Mouse (Mus musculus): ENCODE measurements around the gene Dlg5. TPM values are rescaled to one million over a fixed set of nuclear protein-coding genes. Genes with fewer than 3 reads are reported as not detected.

Gene Dlg5
- total RNA-seq (2021): 35.9 and 50.1 TPM in 2 replicates
- long read RNA-seq, experiment 1, full-length matches to known transcripts: 3 of 15 reads
- long read RNA-seq, experiment 1, partial matches to known transcripts: 11 of 15 reads
- long read RNA-seq, experiment 1, other reads (novel, unspliced or antisense): 1 of 15 reads
- long read RNA-seq, experiment 2, partial matches to known transcripts: 6 of 7 reads
- long read RNA-seq, experiment 2, other reads (novel, unspliced or antisense): 1 of 7 reads

DNA sequence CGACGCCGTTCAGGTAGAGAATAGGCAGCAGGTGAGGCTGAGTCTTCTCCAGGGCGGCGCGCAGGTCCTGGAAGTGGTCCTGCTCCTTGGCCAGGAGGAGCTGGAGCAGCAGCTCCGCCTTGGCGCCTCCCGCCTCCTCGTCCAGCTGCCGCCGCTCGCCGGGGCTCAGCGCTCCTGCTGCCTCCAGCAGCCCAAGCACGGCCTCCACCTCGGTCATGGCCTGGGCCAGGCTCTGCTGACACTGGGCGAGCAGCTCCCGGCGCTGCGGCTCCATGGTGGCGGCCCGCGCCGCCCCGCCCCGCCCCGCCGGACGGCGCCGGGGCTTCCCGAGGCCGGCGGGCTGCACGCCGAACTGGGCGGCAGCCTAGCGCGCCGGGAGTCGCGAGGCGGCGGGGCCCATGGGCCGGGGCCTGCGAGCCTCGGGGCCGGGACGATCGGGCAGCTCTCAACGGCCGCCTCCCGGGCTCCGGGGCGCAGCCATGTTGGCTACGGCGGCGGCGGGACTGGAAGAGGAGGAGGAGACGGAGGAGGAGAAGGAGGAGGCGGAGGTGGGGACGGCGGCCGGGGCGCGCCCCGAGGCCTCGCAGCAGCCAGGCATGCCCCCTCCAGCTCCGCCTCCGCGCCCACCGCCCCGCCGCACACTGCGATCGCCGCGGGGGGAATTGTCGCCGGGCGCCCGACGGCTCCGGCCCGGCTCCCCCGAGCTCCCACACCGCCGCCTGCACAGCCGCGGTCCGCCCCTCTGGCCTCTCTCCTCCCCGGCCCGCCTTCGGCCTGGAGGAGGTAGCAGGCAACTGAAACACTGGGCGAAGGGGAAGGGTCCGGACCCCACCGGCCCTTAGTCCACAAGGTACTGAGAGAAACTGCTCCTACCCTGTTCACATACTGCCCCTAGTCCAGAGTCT lies at the start of gene Dlg5:
Dlg5 (minus strand) TSS at position 744 of the 905 bp plus-strand sequence.
- DNase-seq: peak; percentile 82

DNA sequence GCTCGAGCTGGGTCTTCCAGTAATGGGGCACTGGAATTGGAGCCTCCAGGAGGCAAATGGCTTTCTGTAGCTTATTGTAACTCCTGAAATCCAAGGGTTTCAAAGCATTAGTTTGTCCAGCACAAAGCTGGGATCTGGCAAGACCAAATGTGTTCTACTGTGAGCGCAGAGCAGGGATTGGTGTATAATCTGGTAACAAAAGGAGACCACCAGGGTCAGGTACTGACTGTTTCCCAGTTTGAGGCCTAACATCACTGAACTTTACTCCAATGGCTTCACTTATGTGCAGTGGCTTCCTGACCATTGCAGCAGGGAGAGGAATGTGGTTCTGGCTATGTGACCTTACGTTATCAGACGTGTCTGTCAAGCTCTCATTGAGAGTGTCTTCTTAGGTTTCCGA lies 47.9 kb upstream of the Dlg5 start:
- no peak for DNase-seq

DNA sequence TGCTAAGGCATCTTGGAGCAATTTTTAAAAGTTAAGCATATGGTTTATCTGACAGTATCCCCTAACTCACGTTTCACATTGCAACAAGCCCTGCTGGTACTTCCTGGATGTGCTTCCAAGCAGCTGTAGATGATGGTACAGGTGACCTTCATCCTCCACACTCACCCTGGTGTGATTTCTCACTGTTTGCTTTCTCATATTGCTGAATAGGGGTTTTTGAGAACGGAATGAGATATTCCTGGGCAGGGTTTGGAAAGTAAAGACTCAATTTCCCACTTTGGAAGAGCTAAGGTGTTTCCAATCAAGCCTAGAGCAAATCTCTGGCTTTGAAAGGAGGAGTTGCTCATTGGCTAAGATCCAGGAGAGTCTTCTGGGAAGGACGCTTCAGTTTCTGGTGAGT lies 47.2 kb upstream of the Dlg5 start, which contains the start of gene E330034G19Rik:
E330034G19Rik (plus strand) TSS at position 301 of the 400 bp plus-strand sequence.
- DNase-seq: no peak

DNA sequence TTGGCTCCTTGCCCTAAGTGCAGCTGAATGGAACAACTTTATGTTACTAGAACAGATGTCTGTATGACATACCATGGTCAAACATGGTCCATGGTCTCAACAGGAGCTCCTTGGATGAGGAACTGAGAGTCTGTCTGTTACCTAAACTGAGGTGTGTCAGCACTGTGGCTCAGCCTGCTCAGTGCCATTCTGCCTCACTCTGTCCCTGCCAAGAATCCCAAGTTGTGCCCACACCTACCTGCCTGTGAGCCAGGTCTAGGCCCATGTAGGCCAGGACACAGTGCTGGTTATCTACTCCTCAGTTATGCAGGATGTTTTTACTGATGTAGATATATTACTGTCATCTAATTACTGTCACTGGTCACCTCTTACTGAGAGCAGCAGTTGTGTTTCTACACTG lies 45.0 kb upstream of the Dlg5 start:
- DNase-seq: no peak

DNA sequence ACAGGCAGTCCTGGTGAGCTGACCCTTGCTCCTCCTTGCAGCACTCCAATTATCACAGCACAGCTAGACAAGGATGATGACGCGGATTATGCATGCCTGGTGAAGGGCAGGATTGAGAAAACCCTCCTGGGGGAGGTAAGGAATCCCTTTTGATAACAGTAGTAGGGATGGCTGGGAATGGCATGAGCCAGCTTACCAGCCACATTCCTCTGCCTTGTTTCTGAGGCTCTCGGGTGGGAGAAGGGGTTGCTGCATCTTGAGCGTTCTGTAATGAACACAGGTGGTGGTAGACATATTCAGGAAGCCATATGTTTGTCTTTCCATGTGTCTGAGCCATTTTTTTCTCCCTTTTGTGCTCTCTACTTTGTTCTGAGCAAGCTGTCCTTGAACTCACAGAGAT lies 40.4 kb upstream of the Dlg5 start:
- DNase-seq: no peak

DNA sequence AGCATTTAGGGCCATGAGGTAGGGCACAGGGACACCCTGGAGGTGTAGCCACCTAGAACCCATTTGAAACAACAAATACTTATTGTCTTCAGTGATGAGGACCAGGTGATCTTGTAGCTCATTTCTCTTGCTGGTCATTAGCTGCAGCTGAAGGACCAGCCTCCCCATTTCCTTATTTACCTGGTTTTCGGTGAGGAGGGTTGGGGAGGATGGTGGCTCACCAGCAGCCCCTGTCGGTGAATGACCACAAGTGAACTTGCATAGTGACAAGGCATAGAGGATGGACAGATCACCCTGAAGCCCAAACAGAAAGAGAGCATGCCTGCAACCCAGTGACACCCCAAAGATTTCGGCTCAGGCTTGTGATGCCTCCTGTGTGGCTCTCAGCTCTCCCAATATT lies 36.6 kb upstream of the Dlg5 start:
- no peak for DNase-seq

GRCm38 (mm10) chr14:24281278-24281677 lies 35.6 kb upstream of the Dlg5 start:
- peak; percentile 31 for DNase-seq

GRCm38 (mm10) chr14:24275534-24275933 lies 29.8 kb upstream of the Dlg5 start:
- DNase-seq: no peak

DNA sequence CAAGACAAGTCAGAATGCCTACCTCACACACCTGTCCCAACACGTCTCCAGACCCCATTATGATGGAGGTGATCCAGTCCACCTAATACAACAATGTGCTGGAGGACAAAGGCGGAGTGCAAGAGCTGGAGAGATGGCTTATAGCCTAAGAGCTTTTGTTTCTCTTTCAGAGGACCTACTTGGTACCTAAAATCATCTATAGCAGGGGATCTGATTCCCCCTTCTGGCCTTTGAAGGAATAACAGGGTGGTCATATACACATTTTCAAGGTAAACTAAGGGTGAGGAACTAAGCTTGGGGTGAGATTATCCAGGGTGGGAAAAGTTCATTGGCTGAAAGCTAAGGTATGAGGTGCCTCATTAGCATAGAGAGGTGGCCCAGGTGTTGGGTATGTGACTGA lies 27.9 kb upstream of the Dlg5 start:
- DNase-seq: peak; percentile 27

DNA sequence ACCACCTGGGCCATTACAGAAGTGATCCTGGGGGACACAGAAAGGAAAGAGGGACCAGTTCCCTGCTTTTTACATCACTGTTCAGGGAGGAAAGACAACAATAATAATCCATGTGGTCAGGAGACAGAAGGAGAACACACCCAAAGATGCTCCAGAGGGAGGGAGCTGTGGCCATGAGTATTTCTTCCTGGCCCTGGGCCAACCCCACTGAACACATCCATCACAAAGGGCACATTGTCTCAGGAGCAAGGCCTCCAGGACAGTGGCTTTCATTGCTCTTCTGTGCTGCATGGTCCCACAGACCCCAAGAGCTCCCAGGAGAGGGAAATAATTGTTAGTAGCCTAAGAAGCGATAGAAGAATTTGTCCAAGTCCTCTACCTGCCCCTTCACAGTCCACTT lies 23.9 kb upstream of the Dlg5 start:
- DNase-seq: no peak

DNA sequence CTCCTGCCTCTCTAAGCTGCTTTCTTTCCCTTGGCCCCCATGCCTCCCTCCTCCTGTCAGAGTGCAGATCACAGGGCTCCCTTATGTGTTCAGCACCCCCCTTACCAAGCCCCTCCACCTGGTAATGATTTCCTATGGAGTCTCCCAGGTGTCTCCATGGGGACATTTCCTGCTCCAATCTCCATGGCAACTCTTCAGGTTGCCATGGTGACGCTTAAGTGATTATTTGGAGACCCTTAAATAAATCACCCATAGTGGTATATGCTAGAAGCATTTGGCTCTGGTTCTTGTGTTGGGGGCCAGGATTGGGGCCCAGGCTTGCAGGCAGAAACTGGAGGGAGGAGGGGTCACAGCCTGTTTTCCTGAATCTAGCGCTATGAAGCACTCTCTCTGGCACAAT lies 17.2 kb upstream of the Dlg5 start:
- no peak for DNase-seq

GRCm38 (mm10) chr14:24262382-24262781 lies 16.7 kb upstream of the Dlg5 start:
- no peak for DNase-seq

DNA sequence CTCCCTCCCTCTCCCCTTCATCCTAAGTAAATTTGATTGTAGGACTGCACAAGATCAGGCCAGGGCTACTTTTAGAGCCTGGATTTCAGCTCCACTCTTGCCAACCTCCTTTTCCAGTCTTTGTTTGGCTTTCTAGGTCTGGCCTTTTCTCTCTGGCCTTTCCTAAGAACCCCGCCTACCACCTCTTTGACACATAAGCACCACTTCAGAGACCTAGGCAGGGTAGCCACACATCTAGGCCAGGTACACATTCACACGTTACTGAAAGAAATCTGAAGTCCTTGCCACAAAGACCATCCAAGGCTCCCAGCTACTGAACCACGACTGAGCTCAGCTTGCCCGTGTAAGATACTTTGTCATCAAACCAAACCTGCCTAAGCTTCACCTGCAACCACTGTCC lies 14.7 kb upstream of the Dlg5 start:
- DNase-seq: no peak

GRCm38 (mm10) chr14:24255956-24256355 lies 10.2 kb upstream of the Dlg5 start:
- no peak for DNase-seq

GRCm38 (mm10) chr14:24253611-24254202 lies 8.0 kb upstream of the Dlg5 start:
- DNase-seq: peak; percentile 50

- DNase-seq: peak; percentile 47
Observed at GRCm38 (mm10) chr14:24251326-24251725, 5.6 kb upstream of the Dlg5 start.

DNA sequence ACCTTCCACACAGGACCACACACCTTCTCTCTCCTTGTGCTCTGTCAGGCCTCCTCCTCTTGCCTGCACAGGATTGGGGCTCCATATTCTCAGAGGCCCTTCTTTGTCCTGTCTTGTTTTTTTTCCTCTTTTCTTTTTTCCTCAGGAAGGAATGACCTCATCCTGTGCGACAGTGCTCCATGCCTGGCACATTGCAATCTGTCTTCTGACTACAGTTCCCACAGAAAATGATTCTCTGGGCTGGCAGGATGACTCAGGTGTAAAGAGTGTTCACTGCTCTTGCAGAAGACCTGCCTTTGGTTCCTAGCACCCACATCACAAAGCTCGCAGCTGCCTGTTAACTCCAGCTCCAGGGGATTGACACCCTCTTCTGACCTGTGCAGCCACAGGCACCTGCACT lies 4.2 kb upstream of the Dlg5 start:
- no peak for DNase-seq

GRCm38 (mm10) chr14:24244330-24245176 lies 1.2 kb downstream of the Dlg5 start:
- peak; percentile 50 for DNase-seq

- DNase-seq: no peak
Observed at GRCm38 (mm10) chr14:24242016-24242415, 3.7 kb downstream of the Dlg5 start.

DNA sequence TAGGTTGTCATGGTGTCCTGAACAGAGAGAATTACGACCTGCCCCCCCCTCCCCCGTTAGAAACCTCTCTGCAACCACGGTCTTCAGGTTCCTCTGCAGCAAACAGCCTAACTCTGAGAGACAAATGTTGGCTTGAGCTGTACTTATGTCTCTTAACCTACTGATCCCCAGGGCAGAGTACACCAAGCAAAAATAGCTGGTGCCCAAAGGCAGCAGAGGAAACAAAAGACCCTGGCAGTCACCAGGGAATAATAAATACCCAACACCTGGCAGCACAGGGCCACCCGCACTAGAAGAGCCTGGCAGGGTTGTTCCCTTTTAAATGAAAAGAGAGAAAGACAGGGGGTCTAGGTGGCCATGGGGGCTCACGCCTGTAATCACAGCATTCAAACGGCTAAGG lies 4.9 kb downstream of the Dlg5 start:
- no peak for DNase-seq

GRCm38 (mm10) chr14:24239651-24240050 lies 6.1 kb downstream of the Dlg5 start:
- DNase-seq: peak; percentile 29

GRCm38 (mm10) chr14:24235954-24236353 lies 9.8 kb downstream of the Dlg5 start:
- DNase-seq: no peak

Data from adrenal gland, postnatal 14 days (tissue).